Mouse (Mus musculus) thymus, postnatal 14 days (tissue): ENCODE data around the gene Hdhd3.

Source experiments
- DNase-seq: peaks from one replicate; pipeline ENCODE4 v3.0.0; 2021

Hdhd3 gene

GRCm38 (mm10) chr4:62503374-62503970 is at the start of gene Hdhd3:
Gene Hdhd3 (minus strand): TSS chr4:62503467.
- no peak for DNase-seq

GRCm38 (mm10) chr4:62551966-62552365 is 48.7 kb upstream of the Hdhd3 start:
- DNase-seq = peak; percentile 66

GRCm38 (mm10) chr4:62544801-62545200 is 41.5 kb upstream of the Hdhd3 start:
- DNase-seq = no peak

- no peak for DNase-seq
Observed at GRCm38 (mm10) chr4:62543782-62544181, 40.5 kb upstream of the Hdhd3 start.

- no peak for DNase-seq
Observed at GRCm38 (mm10) chr4:62541802-62542201, 38.5 kb upstream of the Hdhd3 start.

- no peak for DNase-seq
Observed at GRCm38 (mm10) chr4:62533729-62534128, 30.5 kb upstream of the Hdhd3 start.

GRCm38 (mm10) chr4:62527655-62528054 is 24.4 kb upstream of the Hdhd3 start:
- no peak for DNase-seq

- DNase-seq = no peak
Observed at GRCm38 (mm10) chr4:62526256-62526655, 23.0 kb upstream of the Hdhd3 start.

- no peak for DNase-seq
Observed at GRCm38 (mm10) chr4:62525489-62525811, 22.2 kb upstream of the Hdhd3 start.

GRCm38 (mm10) chr4:62524651-62525488 is 21.6 kb upstream of the Hdhd3 start, which contains the start of the genes Pole3 and 4933430I17Rik:
Gene Pole3 (minus strand): TSS chr4:62525068.
Gene 4933430I17Rik (plus strand): TSS chr4:62525369.
- DNase-seq = peak; percentile 95

GRCm38 (mm10) chr4:62520892-62521400 is 17.7 kb upstream of the Hdhd3 start:
- no peak for DNase-seq

GRCm38 (mm10) chr4:62519849-62520233 is 16.6 kb upstream of the Hdhd3 start, which contains the start of gene Alad:
Gene Alad (minus strand): TSS chr4:62519918.
- peak; percentile 82 for DNase-seq

GRCm38 (mm10) chr4:62519122-62519848 is 16.0 kb upstream of the Hdhd3 start:
- no peak for DNase-seq

- peak; percentile 44 for DNase-seq
Observed at GRCm38 (mm10) chr4:62518416-62519121, 15.3 kb upstream of the Hdhd3 start.

- DNase-seq = no peak
Observed at GRCm38 (mm10) chr4:62517538-62518415, 14.5 kb upstream of the Hdhd3 start.

GRCm38 (mm10) chr4:62517046-62517445 is 13.8 kb upstream of the Hdhd3 start:
- DNase-seq = no peak

- DNase-seq = no peak
Observed at GRCm38 (mm10) chr4:62516579-62516978, 13.3 kb upstream of the Hdhd3 start.

GRCm38 (mm10) chr4:62516079-62516478 is 12.8 kb upstream of the Hdhd3 start:
- no peak for DNase-seq

GRCm38 (mm10) chr4:62515490-62515889 is 12.2 kb upstream of the Hdhd3 start:
- DNase-seq = no peak

- no peak for DNase-seq
Observed at GRCm38 (mm10) chr4:62514995-62515394, 11.7 kb upstream of the Hdhd3 start.

- DNase-seq = no peak
Observed at GRCm38 (mm10) chr4:62513998-62514506, 10.8 kb upstream of the Hdhd3 start.
